Mouse (Mus musculus) MEL (cell line): ENCODE results near the gene Mrps27. TPM values are rescaled to one million over a fixed set of nuclear protein-coding genes. Genes with fewer than 3 reads are reported as not detected.

Experiments
- DNase-seq: peaks from one replicate; pipeline ENCODE4 v3.0.0; 2011; ENCODE audit warnings: low read depth, low spot score
- H3K27ac ChIP-seq: 2 replicates; pipeline ENCODE4 v1.5.1; 2012; ENCODE audit warnings: low read depth, mild to moderate bottlenecking, control low read depth, low read length, moderate library complexity; ENCODE audit not compliant: control insufficient read depth
- H3K27me3 ChIP-seq, 2 experiments: fragments of 150-350 bp in 1 of 2; sonication (generic) in 1 of 2; 2 replicates each; pipeline ENCODE4 v1.6.1; 2012; ENCODE audit warnings: low read length in 2 of 2, mild to moderate bottlenecking in 2 of 2, improper control_type of control experiment in 1 of 2, moderate library complexity in 1 of 2; ENCODE audit not compliant: insufficient read depth in 2 of 2, control insufficient read depth in 1 of 2
- H3K36me3 ChIP-seq, 2 experiments: 2 replicates each; pipeline ENCODE4 v1.6.1; 2012 to 2014; ENCODE audit warnings: low read length in 2 of 2, improper control_type of control experiment in 1 of 2, inconsistent platforms in 1 of 2, mild to moderate bottlenecking in 1 of 2; ENCODE audit not compliant: insufficient read depth in 2 of 2, control insufficient read depth in 1 of 2
- H3K4me1 ChIP-seq, 2 experiments: fragments of 150-350 bp in 1 of 2; sonication (generic) in 1 of 2; 2 replicates each; pipeline ENCODE4 v1.6.1; 2012; ENCODE audit warnings: low read length in 2 of 2, improper control_type of control experiment in 1 of 2, mild to moderate bottlenecking in 1 of 2; ENCODE audit not compliant: insufficient read depth in 2 of 2, control insufficient read depth in 1 of 2
- H3K4me3 ChIP-seq, 2 experiments: fragments of 150-350 bp in 1 of 2; sonication (generic) in 1 of 2; 2 replicates each; pipeline ENCODE4 v1.5.1; 2012; ENCODE audit warnings: low read depth in 2 of 2, low read length in 2 of 2, mild to moderate bottlenecking in 2 of 2, moderate library complexity in 2 of 2, control low read depth in 1 of 2, improper control_type of control experiment in 1 of 2; ENCODE audit not compliant: control insufficient read depth in 1 of 2, insufficient read depth in 1 of 2
- H3K79me2 ChIP-seq: 2 replicates; pipeline ENCODE4 v1.6.1; 2012; ENCODE audit warnings: mild to moderate bottlenecking, low read length, moderate library complexity; ENCODE audit not compliant: control insufficient read depth, poor library complexity, insufficient read depth
- H3K9ac ChIP-seq: 2 replicates; pipeline ENCODE4 v1.6.1; 2012; ENCODE audit warnings: low read depth, mild to moderate bottlenecking, control low read depth, low read length, moderate library complexity; ENCODE audit not compliant: control insufficient read depth, poor library complexity, severe bottlenecking
- H3K9me3 ChIP-seq: fragments of 150-350 bp; sonication (generic); replicated peaks from 2 replicates; pipeline ENCODE4 v1.6.1; 2012; ENCODE audit warnings: mild to moderate bottlenecking, low read length, improper control_type of control experiment, moderate library complexity; ENCODE audit not compliant: insufficient read depth
- BHLHE40 ChIP-seq: IDR thresholded peaks from 2 replicates; pipeline ENCODE4 v1.6.1; 2012; ENCODE audit warnings: low read depth, mild to moderate bottlenecking, inconsistent platforms, low read length, improper control_type of control experiment, borderline replicate concordance
- CHD1 ChIP-seq: IDR thresholded peaks from 2 replicates; pipeline ENCODE4 v1.6.1; 2012; ENCODE audit warnings: low read depth, mild to moderate bottlenecking, inconsistent platforms, low read length, improper control_type of control experiment
- CHD2 ChIP-seq: IDR thresholded peaks from 2 replicates; pipeline ENCODE4 v1.6.1; 2011; ENCODE audit warnings: low read length, improper control_type of control experiment
- CTCF ChIP-seq, 3 experiments: IDR thresholded peaks in 2 of 3; conservative IDR thresholded peaks in 1 of 3; 2 replicates each; pipeline ENCODE4 v1.5.1; 2011 to 2012; ENCODE audit warnings: low read length in 3 of 3, low read depth in 2 of 3, mild to moderate bottlenecking in 2 of 3, improper control_type of control experiment in 1 of 3, inconsistent platforms in 1 of 3, mixed read lengths in 1 of 3, moderate library complexity in 1 of 3; ENCODE audit not compliant: control insufficient read depth in 1 of 3, insufficient read depth in 1 of 3, poor library complexity in 1 of 3, severe bottlenecking in 1 of 3
- E2F4 ChIP-seq: IDR thresholded peaks from 2 replicates; pipeline ENCODE4 v1.6.1; 2011; ENCODE audit warnings: low read depth, low read length, improper control_type of control experiment, borderline replicate concordance
- EP300 ChIP-seq, 2 experiments: IDR thresholded peaks; 2 replicates each; pipeline ENCODE4 v1.6.1; 2011; ENCODE audit warnings: improper control_type of control experiment in 2 of 2, low read length in 2 of 2, low read depth in 1 of 2, mild to moderate bottlenecking in 1 of 2
- ETS1 ChIP-seq: IDR thresholded peaks from 2 replicates; pipeline ENCODE4 v1.6.1; 2012; ENCODE audit warnings: low read depth, mild to moderate bottlenecking, inconsistent platforms, low read length, improper control_type of control experiment, moderate library complexity
- GATA1 ChIP-seq: IDR thresholded peaks from 2 replicates; pipeline ENCODE4 v1.6.1; 2011; ENCODE audit warnings: low read depth, low read length, improper control_type of control experiment
- HCFC1 ChIP-seq: IDR thresholded peaks from 2 replicates; pipeline ENCODE4 v1.6.1; 2012; ENCODE audit warnings: low read depth, mild to moderate bottlenecking, inconsistent platforms, low read length, improper control_type of control experiment, moderate library complexity
- JUND ChIP-seq: IDR thresholded peaks from 2 replicates; pipeline ENCODE4 v1.6.1; 2011; ENCODE audit warnings: low read depth, mild to moderate bottlenecking, improper control_type of control experiment, low read length
- MEF2A ChIP-seq: IDR thresholded peaks from 2 replicates; pipeline ENCODE4 v1.6.1; 2014; ENCODE audit warnings: low read depth, mild to moderate bottlenecking, inconsistent platforms, low read length, improper control_type of control experiment; ENCODE audit not compliant: poor library complexity, insufficient replicate concordance, severe bottlenecking; ENCODE audit errors: extremely low read depth
- MXI1 ChIP-seq: IDR thresholded peaks from 2 replicates; pipeline ENCODE4 v1.6.1; 2011; ENCODE audit warnings: mild to moderate bottlenecking, low read depth, low read length, improper control_type of control experiment
- MYB ChIP-seq: IDR thresholded peaks from 2 replicates; pipeline ENCODE4 v1.6.1; 2011; ENCODE audit warnings: mild to moderate bottlenecking, low read depth, low read length, improper control_type of control experiment
- MYC ChIP-seq: IDR thresholded peaks from 2 replicates; pipeline ENCODE4 v1.6.1; 2011; ENCODE audit warnings: low read depth, mild to moderate bottlenecking, low read length, improper control_type of control experiment, moderate library complexity
- NRF1 ChIP-seq: IDR thresholded peaks from 2 replicates; pipeline ENCODE4 v1.6.1; 2014; ENCODE audit warnings: low read depth, mild to moderate bottlenecking, inconsistent platforms, low read length, improper control_type of control experiment, moderate library complexity; ENCODE audit not compliant: poor library complexity, insufficient read depth, severe bottlenecking
- POLR2A ChIP-seq, 2 experiments: IDR thresholded peaks; 2 replicates each; pipeline ENCODE4 v1.6.1; 2011 to 2012; ENCODE audit warnings: low read length in 2 of 2, mild to moderate bottlenecking in 2 of 2, control low read depth in 1 of 2, improper control_type of control experiment in 1 of 2, low read depth in 1 of 2, moderate library complexity in 1 of 2; ENCODE audit not compliant: control insufficient read depth in 1 of 2, insufficient read depth in 1 of 2, poor library complexity in 1 of 2
- POLR2AphosphoS5 ChIP-seq: IDR thresholded peaks from 2 replicates; pipeline ENCODE4 v1.6.1; 2012; ENCODE audit warnings: low read depth, borderline replicate concordance, mild to moderate bottlenecking, inconsistent platforms, low read length, moderate library complexity, mixed read lengths
- TAL1 ChIP-seq: IDR thresholded peaks from 2 replicates; pipeline ENCODE4 v1.6.1; 2012; ENCODE audit warnings: mild to moderate bottlenecking, inconsistent platforms, low read length, moderate library complexity, mixed read lengths
- TBP ChIP-seq: IDR thresholded peaks from 2 replicates; pipeline ENCODE4 v1.8.0; 2011; ENCODE audit warnings: low read depth, low read length, improper control_type of control experiment
- TCF12 ChIP-seq: IDR thresholded peaks from 2 replicates; pipeline ENCODE4 v1.6.1; 2014; ENCODE audit warnings: low read depth, mild to moderate bottlenecking, inconsistent platforms, low read length, improper control_type of control experiment, moderate library complexity
- UBTF ChIP-seq: IDR thresholded peaks from 2 replicates; pipeline ENCODE4 v1.6.1; 2012; ENCODE audit warnings: low read depth, mild to moderate bottlenecking, inconsistent platforms, low read length, improper control_type of control experiment, moderate library complexity, borderline replicate concordance; ENCODE audit not compliant: insufficient read depth
- USF1 ChIP-seq: IDR thresholded peaks from 2 replicates; pipeline ENCODE4 v1.6.1; 2014; ENCODE audit warnings: low read depth, mild to moderate bottlenecking, inconsistent platforms, low read length, improper control_type of control experiment, moderate library complexity
- USF2 ChIP-seq, 2 experiments: IDR thresholded peaks; 2 replicates each; pipeline ENCODE4 v1.6.1; 2011 to 2012; ENCODE audit warnings: improper control_type of control experiment in 2 of 2, low read length in 2 of 2, borderline replicate concordance in 1 of 2, inconsistent platforms in 1 of 2, low read depth in 1 of 2, mild to moderate bottlenecking in 1 of 2; ENCODE audit not compliant: insufficient read depth in 1 of 2
- ZC3H11A ChIP-seq: IDR thresholded peaks from 2 replicates; pipeline ENCODE4 v1.6.1; 2012; ENCODE audit warnings: low read depth, mild to moderate bottlenecking, inconsistent platforms, low read length, improper control_type of control experiment
- ZKSCAN1 ChIP-seq: IDR thresholded peaks from 2 replicates; pipeline ENCODE4 v1.6.1; 2012; ENCODE audit warnings: low read depth, mild to moderate bottlenecking, inconsistent platforms, low read length, improper control_type of control experiment, moderate library complexity
- ZNF384 ChIP-seq: IDR thresholded peaks from 2 replicates; pipeline ENCODE4 v1.6.1; 2012; ENCODE audit warnings: low read depth, mild to moderate bottlenecking, inconsistent platforms, low read length, improper control_type of control experiment
- polyA plus RNA-seq, 2 experiments: library from polyadenylated mRNA; stranded (reverse) in 1 of 2; unstranded in 1 of 2; fragments of >175 nt in 1 of 2; fragments of >200 nt in 1 of 2; gene quantifications; 2 replicates each; pipeline versions ENCODE4 v1.2.1 to v1.2.4; 2012; ENCODE audit warnings: low replicate concordance in 2 of 2, low read depth in 1 of 2; ENCODE audit not compliant: insufficient read length in 2 of 2, insufficient read depth in 1 of 2, missing spikeins in 1 of 2
- total RNA-seq: library from RNA; depleted of rRNA; stranded (reverse); fragments of 300-350 nt; gene quantifications from 2 replicates; pipeline ENCODE4 v1.2.3, GENCODE M21; 2012

Gene Mrps27
- total and polyA plus RNA-seq, 3 experiments: 27.9 to 44.1 TPM; not detected in 1

DNA sequence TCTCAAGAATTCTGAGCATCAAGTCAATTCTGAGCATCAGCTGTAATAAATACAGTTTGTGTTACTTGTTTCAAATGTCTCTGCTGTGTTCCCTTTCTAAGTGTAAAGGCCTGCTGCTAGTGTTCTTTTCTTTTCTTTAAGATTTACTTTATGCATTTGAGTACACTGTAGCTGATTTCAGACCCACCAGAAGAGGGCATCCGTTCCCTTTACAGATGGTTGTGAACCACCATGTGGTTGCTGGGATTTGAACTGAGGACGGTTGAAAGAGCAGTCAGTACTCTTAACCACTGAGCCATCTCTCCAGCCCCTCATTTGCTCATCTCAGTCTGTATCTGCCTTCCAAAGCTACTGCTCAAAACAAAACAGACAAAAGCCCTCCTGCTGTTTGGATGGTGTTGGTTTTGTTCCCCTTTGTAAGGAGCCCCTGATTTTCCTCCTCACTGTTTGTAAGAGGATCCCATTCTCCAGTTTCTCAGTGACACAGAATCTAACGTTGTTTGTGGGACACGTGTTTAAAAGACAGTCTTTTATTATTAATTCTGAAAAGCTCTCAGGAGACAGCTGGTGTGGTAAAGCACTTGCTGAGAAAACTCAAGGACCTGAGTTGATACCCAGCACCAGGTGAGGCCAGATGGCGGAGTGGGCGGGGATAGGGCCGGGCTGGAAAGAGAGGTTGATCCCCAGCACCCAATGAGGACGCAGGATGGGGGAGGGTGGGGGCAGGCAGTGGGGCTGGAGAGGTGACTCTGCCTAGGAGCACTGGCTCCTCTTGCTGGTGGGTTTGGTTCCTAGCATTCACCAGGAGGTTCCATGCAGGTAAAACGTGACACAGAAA is 12.1 kb downstream of the Mrps27 start:
- Histone ChIP-seq H3K27me3 (no peaks in the 10 kb centered on the region), H3K4me1 (no peaks in the 10 kb centered on the region), H3K27ac (no peak overlapping the region), H3K79me2 (no peaks in the 10 kb centered on the region), H3K9me3 (no peaks in the 10 kb centered on the region), H3K9ac (no peak overlapping the region), H3K4me3 (no peak overlapping the region), H3K36me3 (peaks cover 0 to 3% of the 10 kb centered on the region in 2 experiments; a peak in 1 of 4 replicates)
- peak; percentile 14 for DNase-seq
- no peak for TF ChIP-seq POLR2A (IDR thresholded peaks at IDR 0.05; ENCODE audit: control insufficient read depth in 1 of 2, insufficient read depth in 1 of 2, low read depth in 1 of 2, low read length in 2 of 2, poor library complexity in 1 of 2)
- no peak for TF ChIP-seq ZKSCAN1
- no peak for TF ChIP-seq HCFC1
- no peak for TF ChIP-seq ETS1
- no peak for TF ChIP-seq TBP
- no peak for TF ChIP-seq GATA1
- no peak for TF ChIP-seq CTCF (IDR thresholded peaks at IDR 0.05 in 2 of 3, conservative IDR thresholded peaks at IDR 0.05 in 1 of 3; ENCODE audit: control insufficient read depth in 1 of 3, insufficient read depth in 1 of 3, low read depth in 2 of 3, low read length in 3 of 3, poor library complexity in 1 of 3, severe bottlenecking in 1 of 3)
- no peak for TF ChIP-seq UBTF
- no peak for TF ChIP-seq USF1
- TF ChIP-seq E2F4: no peak
- no peak for TF ChIP-seq NRF1

DNA sequence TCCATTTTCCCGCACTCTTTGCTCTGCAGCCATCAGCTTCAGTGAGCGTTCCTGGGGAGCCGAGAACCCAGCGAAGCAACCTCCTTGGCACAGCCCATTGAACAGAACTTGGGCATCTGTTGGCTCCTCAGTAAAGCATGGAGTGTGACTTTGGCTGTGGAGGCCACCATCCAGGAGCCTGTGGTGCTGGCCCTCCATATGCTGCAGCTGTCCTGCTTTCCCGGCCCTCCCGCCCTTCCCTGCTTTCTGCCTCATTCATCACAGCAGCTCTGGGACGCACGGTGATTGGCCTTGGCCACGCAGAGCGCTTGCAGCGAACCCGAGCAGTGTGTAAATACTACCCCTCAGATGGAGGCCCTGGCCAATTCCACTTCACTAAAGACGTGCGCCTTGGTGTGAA is 14.3 kb downstream of the Mrps27 start:
- H3K36me3 ChIP-seq: peaks cover 0 to 2% of the 10 kb centered on the region in 2 experiments; a peak in 1 of 4 replicates
- no peaks in the 10 kb centered on the region for H3K27me3 ChIP-seq
- H3K9me3 ChIP-seq: no peaks in the 10 kb centered on the region
- H3K79me2 ChIP-seq: no peaks in the 10 kb centered on the region
- H3K9ac ChIP-seq: no peak overlapping the region
- TF ChIP-seq CHD1 (no peak), BHLHE40 (no peak), TBP (no peak), MEF2A (no peak), USF2 (IDR thresholded peaks at IDR 0.05; ENCODE audit: borderline replicate concordance in 1 of 2, insufficient read depth in 1 of 2, low read depth in 1 of 2, low read length in 2 of 2) (no peak), POLR2AphosphoS5 (no peak), ZC3H11A (no peak), MYB (no peak), ZNF384 (no peak), UBTF (no peak), JUND (no peak), CHD2 (no peak), ZKSCAN1 (no peak), TAL1 (no peak), MXI1 (no peak), EP300 (IDR thresholded peaks at IDR 0.05; ENCODE audit: low read depth in 1 of 2, low read length in 2 of 2) (no peak), E2F4 (no peak), HCFC1 (no peak), TCF12 (no peak), MYC (no peak)
- H3K4me1 ChIP-seq: no peaks in the 10 kb centered on the region
- H3K27ac ChIP-seq: no peak overlapping the region
- no peak for DNase-seq
- no peak overlapping the region for H3K4me3 ChIP-seq
